Mouse (Mus musculus) bone marrow macrophage, adult 2 months (primary cell): ENCODE data around the gene Mterf1b.
"Not testable (repeated sequence)": the region's sequence is repeated elsewhere in the genome, so short reads cannot be mapped to it uniquely, and the experiment has no call there.

Source experiments
- CTCF ChIP-seq: IDR thresholded peaks from 2 replicates; pipeline ENCODE4 v1.5.1; 2012; ENCODE audit warnings: low read depth, mild to moderate bottlenecking, low read length, moderate library complexity
- POLR2A ChIP-seq: IDR thresholded peaks from 2 replicates; pipeline ENCODE4 v1.6.1; 2012; ENCODE audit warnings: mild to moderate bottlenecking, low read depth, low read length, borderline replicate concordance

DNA sequence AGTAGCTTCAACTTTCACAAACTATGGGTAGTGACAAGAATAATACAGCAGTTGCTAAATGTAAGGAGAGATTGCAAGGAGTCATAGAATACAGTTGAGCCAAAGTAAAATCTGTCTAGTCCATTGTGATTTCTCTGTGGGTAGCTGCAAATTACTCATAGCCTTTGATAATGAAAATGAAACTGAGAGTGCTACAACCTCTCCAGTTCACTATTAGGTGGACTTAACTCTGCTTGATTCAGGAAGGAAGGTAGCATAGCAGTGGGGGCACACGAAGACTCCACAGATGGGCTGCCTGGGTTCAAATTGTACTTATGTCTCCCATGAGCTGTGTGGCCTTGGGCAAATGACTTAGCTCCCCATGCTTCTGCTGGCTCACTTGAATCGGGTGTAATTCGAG is 15.7 kb upstream of the Mterf1b start:
- TF ChIP-seq POLR2A, CTCF: not testable (repeated sequence)
